Mouse (Mus musculus) mesoderm, embryonic 11.5 days (tissue): Measurements from ENCODE around the gene Amy2a4.
"Not testable (repeated sequence)": the region's sequence is repeated elsewhere in the genome, so short reads cannot be mapped to it uniquely, and the experiment has no call there.

ENCODE experiments used
- DNase-seq: peaks from one replicate; pipeline ENCODE4 v3.0.0-alpha.2; 2012; ENCODE audit warnings: low read depth, low spot score

Amy2a4 gene

DNA sequence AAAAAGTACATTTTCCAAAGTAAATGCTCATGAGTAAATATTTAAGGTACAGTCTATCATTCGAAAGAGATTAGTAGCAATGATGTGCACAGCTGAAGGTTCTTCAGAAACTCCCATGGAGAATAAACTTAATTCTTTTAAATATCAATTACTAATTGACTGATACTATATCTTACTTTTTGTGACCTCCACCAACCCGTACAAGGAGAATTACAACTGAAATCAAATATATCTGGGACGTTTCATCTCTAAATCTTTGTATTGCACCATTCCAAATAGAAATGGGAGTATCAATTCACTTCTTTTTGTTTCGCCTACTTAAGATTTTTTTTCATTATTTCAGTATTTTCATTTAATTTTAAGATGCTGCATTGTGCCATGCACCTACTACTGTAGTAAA is at the start of gene Amy2a4:
TSS of gene Amy2a4 (minus strand) at position 101 of the 400 bp plus-strand sequence.
- DNase-seq = not testable (repeated sequence)

DNA sequence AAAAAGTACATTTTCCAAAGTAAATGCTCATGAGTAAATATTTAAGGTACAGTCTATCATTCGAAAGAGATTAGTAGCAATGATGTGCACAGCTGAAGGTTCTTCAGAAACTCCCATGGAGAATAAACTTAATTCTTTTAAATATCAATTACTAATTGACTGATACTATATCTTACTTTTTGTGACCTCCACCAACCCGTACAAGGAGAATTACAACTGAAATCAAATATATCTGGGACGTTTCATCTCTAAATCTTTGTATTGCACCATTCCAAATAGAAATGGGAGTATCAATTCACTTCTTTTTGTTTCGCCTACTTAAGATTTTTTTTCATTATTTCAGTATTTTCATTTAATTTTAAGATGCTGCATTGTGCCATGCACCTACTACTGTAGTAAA is 32.7 kb upstream of the Amy2a4 start, which contains the start of gene Amy2a3:
TSS of gene Amy2a3 (minus strand) at position 101 of the 400 bp plus-strand sequence.
- not testable (repeated sequence) for DNase-seq

GRCm38 (mm10) chr3:113312937-113313336 is 21.7 kb upstream of the Amy2a4 start:
- DNase-seq = not testable (repeated sequence)

DNA sequence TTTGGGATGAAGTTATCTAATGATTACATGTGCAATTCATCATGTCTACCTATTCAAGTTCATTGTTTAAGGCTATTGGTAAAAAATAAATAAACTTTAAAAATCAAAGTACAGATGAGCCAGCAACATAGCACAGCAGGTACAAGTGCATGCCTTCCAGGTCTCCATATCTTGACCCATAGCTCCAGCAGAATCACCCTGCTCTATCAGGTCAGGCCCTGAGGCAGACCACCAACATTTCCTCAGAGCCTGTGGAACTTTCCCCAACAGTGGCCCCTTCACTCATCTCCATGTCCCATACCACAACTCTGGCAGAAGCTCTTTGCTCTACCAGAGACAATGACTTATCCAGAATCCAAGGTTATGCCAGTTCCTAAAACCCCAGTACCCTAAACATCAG is 11.0 kb downstream of the Amy2a4 start:
- DNase-seq = not testable (repeated sequence)

DNA sequence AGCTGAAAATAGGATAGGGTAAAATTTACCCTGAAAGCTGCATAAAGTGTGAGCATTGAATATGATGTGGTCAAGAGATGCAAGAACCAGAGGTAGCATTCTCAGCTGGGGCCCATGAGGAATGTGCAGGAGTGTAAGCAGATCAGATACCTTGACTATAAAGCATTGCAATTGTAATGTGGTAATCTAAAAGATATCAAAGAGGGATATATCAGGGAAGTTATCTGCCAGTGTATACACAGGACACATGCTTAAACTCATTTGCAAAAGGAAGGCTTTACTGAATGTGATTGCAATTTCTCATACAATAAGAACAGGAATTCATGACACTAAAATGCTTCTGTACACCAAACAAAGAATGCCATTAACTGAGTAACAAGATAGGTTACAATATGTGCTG is 11.7 kb downstream of the Amy2a4 start:
- DNase-seq = not testable (repeated sequence)

DNA sequence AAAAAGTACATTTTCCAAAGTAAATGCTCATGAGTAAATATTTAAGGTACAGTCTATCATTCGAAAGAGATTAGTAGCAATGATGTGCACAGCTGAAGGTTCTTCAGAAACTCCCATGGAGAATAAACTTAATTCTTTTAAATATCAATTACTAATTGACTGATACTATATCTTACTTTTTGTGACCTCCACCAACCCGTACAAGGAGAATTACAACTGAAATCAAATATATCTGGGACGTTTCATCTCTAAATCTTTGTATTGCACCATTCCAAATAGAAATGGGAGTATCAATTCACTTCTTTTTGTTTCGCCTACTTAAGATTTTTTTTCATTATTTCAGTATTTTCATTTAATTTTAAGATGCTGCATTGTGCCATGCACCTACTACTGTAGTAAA is 32.5 kb downstream of the Amy2a4 start, which contains the start of gene Amy2a5:
TSS of gene Amy2a5 (minus strand) at position 101 of the 400 bp plus-strand sequence.
- not testable (repeated sequence) for DNase-seq
